Mouse (Mus musculus) thymus, postnatal 14 days (tissue): ENCODE measurements around the gene Polg.
A peak's percentile ranks its signal among the peaks of the same experiment; 100 is the strongest.

ENCODE experiments used
- DNase-seq: peaks from one replicate; pipeline ENCODE4 v3.0.0; 2021

The Polg gene

DNA sequence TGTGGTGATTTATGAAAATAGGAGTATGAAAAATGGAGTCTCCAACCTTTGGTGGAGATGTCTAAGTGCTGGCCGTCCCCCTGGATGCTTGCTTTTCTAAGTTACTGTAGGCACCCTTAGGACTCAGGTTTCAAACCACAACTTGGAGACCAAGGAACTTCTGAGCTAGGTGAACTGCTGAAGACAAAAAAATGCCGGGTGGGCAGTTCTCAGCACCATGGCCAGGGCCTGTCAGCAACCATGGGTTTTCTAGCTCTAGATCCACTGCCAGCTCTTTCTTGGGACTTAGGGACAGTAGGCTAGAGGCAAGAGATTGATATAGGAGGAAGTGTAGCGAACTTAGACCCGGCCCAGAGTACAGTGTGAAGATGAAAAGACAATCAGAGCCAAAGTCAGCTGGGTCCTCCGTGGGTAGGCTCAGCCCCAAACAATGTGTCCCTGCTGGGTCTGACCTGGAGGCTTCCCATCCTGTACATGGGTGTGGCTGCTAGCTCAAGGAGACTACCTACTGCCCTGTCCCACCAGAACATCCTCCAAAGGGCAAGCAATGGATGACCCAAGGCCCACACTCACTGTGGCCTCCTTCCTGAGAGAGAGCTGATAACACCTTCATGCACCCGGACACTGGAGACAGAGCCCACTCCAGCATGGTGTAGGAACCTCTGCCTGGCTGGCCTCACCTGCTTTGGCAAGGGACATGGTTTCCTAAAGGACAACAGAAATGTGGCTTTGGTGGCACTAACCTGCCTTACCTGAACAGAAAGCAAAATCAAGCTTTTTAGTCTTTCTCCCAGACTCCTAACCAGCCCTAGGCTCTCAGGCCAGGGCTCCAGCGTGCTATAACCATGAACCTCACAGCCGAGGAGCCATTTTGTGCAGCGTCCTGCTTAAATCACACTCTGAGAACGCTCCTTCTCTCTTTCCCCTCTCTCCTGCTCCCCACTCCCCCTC is 36.3 kb upstream of the Polg start:
- DNase-seq, result no peak

- no peak for DNase-seq
Observed at GRCm38 (mm10) chr7:79501581-79502031, 35.4 kb upstream of the Polg start.

GRCm38 (mm10) chr7:79500681-79501306 is 34.6 kb upstream of the Polg start:
- DNase-seq, result no peak

- no peak for DNase-seq
Observed at GRCm38 (mm10) chr7:79499596-79500570, 33.7 kb upstream of the Polg start.

DNA sequence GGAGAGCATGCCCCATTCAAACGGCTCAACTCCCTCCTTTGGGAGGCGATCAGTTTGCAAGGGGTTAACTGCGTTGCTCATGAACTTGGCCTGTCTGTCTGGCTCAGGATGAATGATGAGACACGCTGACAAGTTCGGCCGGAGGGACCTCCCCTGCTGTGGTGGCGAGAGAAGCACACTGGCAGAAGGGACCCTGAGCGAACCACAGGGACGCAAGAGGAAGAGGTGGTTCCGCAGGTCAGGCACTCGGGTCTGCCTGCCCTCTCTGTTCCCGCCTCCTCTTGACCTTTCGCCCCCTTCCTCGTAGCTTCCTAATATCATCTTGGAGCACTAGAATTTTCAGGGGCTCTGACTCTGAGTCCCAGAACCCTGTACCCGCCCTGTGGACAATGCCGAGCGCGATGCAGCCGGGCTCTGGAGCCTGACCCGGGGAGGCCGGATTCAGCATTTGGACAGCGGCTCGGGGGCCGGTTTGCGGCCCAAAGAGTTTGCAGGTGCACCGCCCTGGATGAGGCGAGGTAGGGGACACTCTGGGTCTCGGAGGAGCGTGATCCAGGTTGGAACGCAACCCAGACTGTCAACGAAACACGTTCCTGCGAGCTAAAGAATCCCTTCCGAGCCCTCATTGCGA is 32.9 kb upstream of the Polg start:
- peak; percentile 31 for DNase-seq

- no peak for DNase-seq
Observed at GRCm38 (mm10) chr7:79498356-79498755, 32.2 kb upstream of the Polg start.

DNA sequence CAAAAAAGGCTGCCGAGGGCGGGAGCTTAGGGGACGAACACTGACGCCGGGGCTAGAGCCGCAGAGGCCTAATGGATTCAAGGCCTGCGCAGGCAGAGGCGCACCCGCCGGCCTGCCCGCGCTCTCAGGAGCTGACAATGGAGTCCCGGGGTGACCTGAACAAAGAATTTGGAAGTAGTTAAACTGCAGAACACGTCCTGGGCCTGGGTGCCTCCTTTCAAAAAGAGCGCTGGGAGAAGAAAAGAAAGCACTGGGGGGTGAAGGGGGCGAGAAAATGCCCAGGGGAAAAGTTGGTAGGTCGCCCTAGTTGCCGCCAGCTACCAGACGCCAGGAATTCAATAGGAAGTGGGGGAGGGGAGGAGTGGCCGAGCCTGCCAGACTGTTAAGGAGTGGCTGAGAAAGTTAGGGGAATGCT is 31.5 kb upstream of the Polg start:
- DNase-seq, result no peak

DNA sequence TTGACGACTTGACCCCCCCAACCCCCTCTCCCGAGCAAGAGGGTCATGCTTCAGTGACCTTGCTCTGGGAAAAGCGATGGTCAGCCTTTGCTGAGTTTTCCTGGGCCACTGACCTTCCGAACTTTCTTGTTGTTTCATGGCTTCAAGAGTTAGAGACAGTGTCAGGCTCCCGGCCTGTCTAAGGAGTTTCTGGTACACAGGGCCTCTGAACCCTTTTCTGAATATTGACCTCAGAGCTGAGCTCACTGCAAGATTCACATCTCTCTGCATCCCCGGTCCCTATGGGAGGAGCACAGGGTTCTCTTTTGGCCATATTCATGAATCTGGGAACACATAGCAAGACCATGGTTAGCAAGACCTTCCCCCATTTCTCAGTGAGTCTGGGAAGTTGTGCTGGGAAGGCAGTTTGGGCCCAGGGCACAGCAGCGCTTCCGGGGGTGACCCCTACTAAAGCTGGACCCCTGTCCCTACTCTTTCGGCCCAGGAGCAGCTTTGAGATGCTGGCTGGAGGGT is 30.7 kb upstream of the Polg start:
- no peak for DNase-seq

DNA sequence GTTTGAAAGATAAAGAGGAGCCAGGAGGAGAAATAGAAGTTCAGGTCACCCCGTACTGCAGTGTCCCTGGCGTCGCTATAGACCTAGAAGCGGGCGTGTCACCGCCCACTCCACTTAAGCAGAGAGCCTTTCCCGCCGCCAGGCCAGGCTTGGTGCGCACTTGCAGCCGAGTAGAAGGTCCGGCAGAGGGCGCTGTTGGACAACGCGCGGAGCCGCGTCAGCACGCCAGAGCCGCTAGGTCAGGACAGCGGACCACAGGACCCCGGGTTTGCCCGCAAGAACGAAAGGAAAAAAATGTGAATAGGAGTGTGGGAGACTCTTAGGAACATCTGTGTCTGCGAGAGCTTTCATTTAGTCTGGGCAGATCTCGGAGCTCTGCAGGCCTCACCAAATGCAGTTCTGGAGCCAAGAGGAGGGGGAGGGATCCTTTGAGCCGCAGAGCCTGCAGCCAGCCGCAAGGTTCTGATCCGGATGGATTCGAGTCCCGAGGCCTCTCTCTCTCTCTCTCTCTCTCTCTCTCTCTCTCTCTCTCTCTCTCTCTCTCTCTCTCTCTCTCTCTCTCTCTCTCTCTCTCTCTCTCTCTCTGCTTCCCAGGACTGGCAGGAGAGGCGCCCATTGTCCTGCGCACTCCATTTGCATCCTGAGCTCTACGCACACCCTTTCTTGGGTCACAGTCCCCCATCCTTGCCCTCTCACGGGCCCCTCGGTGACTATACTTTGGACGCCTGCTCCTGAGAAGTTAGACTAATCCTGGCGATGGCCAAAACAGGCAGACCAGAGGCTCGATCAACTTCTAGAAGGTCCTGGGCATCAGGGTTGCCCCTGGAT is 30.0 kb upstream of the Polg start:
- peak; percentile 85 for DNase-seq

- DNase-seq, result peak; percentile 54
Observed at GRCm38 (mm10) chr7:79493915-79494314, 27.8 kb upstream of the Polg start.

- no peak for DNase-seq
Observed at GRCm38 (mm10) chr7:79486528-79486927, 20.4 kb upstream of the Polg start.

DNA sequence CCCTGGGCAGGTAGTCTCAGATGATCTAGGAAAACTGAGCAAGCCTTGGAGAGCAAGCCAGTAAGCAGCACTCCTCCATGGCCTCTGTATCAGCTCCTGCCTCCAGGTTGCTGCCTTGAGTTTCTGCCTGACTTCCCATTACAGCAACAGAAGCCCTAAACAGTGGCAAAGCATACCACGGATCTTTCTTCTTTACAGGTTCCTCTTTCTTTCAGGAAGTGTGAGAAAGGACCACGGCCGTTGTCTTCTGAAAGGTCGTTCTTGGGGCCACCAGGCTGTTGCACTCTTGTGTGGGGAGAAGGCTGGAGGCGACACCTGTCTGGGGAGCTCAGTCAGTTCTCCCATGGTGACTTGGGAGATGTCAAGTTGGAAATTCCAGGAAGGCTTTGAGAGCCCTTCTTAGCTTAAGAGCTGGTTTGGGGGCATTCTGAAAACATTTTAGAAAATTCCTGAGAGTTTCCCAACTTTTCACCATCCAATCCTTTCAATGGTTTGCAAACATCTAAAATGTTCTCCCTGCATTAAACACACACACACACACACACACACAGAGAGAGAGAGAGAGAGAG is 8.8 kb upstream of the Polg start:
- DNase-seq, result no peak

DNA sequence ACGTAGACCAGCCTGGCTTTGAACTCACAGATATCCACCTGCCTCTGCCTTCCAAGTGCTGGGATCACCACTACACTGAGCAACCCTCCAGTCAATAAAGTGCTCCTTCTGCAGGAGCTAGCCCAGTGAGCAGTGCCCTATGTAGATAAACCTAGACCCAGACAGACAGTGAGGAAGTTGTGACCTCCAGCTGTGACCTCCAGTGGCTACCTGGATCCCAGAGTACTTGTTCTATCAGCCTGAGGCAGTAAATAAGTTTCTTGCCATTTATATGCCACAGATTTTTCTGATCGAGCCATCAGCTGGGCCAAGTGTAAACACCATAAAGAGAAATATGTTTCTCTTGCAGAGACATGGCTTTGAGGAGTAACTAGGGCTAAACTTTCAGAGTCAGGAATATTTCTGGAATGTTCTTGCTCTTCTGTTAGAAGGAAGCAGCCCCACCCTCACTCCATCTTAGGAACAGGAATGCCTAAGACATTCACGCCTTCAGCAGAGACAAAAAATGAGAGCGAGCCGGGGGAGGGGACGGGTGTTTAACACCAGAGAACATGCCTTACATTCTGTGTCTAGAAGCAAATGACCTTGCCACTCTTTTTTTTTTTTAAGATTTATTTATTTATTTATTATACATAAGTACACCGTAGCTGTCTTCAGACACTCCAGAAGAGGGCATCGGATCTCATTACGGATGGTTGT is 7.5 kb upstream of the Polg start:
- DNase-seq, result no peak

- DNase-seq, result peak; percentile 40
Observed at GRCm38 (mm10) chr7:79472792-79473191, 6.6 kb upstream of the Polg start.

DNA sequence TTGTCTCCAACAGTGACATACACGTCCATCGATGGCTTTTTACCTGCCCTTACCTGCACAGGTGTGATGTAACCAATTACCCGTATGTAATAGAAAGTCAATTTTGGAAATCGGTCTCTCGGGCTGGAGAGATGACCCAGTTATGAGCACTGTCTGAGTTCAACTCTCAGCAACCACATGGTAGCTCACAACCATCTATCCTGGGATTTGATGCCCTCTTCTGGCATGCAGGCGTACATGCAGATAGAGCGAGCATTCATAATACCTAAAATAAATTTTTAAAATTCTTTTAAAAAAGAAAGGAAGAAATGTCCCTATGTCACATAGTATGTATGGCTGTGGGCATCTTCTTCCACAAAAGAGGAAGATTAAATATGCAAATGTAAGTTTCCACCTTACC is 5.3 kb upstream of the Polg start:
- DNase-seq, result no peak

- DNase-seq, result no peak
Observed at GRCm38 (mm10) chr7:79470718-79471117, 4.6 kb upstream of the Polg start.

DNA sequence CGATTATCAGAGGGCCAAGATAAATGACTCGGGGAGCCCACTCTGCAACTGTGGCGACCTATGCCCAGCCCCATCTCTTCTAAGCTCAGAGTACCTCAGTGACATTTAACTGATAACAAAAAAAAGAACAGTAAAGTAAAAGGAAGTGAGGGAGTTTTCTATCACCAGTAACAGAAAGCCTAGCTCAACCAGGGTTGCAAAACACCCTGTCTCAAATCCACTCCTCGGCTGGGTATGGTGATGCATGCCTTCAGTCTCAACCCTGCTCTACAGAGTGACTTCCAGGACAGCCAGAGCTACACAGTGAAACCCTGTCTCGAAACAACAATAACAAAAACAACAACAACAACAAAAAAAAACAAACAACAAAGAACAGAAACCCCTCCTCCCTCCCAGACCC is 3.6 kb upstream of the Polg start:
- DNase-seq, result no peak

DNA sequence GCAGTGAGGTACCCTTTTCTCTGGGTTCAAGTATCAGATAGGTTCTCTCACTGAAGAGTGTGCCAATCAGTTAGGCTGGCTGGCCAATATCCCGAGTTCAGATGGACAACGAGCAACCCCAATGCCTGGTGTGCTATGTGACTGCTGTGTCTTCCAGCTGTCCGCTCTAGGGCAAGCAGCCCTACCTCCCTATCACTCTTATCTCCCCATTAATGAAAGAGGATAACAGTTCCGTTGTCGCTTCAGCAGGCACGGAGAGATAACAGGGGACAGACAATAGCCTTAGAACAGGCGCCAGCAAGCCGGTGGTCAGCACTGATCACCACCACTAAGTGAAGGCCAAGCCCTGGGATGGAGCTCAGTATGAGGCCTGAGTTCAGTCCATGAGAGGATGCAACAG is 2.8 kb upstream of the Polg start:
- DNase-seq, result no peak

DNA sequence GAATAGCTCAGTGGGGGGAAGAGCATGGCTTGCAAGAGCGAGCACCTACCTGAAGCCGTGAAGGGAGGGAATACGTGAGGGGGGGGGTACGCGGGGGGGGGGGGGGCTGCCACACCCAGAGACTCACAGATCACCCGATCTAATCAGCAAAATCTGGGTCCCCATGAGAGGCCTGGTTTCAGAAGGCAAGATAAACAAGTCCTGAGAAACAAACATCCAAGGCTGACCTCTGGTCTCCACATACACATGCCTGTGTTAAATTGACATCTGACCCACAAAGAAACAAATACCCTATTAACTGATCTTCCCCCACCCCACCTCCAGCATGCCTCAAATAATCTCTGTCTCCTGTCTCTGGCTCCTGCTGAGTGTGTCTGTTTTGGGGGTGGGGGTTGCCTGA is 1.8 kb upstream of the Polg start:
- no peak for DNase-seq

DNA sequence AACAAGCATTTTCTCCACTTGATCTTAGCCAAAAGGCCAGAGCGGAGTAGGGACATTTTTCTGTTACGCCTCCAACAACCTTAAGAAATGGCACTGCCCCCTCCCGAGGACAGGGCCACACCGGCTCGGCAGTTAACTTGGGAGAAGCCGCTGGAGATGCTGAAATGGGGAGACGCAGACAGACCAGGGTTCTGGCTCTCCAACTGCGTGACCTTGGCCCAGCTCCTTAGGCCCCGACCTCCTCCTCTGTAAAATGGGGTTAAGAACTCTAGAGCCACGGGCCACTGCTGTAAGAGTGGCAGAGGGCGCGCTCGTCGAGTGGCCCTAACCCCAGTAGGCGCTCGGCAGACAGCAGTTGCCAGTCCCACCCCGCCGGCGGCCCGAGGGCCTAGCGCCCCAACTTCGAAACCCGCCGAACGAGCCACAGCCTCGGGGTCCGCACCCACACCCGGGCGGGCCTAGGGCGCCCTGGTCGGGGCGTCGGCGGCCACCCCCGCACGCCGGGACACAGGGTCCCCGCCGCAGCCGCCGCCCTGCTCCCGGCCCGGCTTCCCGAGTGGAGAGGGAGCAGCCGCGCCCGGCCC is 609 bp downstream of the Polg start:
- peak; percentile 79 for DNase-seq
